Mouse (Mus musculus): ENCODE results near the gene Mansc1.

GRCm38 (mm10) chr6:134643296-134643695 is 11.0 kb upstream of the Mansc1 start:
- TF ChIP-seq GATA1 (IDR thresholded peaks at IDR 0.05; ENCODE audit: borderline replicate concordance, low read length) (no peak), CTCF (IDR thresholded peaks at IDR 0.05; ENCODE audit: low read depth, low read length) (no peak), GATA2 (IDR thresholded peaks at IDR 0.05; ENCODE audit: borderline replicate concordance, low read depth, low read length) (no peak), POLR2AphosphoS5 (IDR thresholded peaks at IDR 0.05; ENCODE audit: insufficient replicate concordance, low read depth, low read length) (no peak), TAL1 (conservative IDR thresholded peaks at IDR 0.05; ENCODE audit: low read depth, low read length) (no peak)
